Mouse (Mus musculus) G1E (cell line): ENCODE results near the gene Haghl. TPM values are rescaled to one million over a fixed set of nuclear protein-coding genes. Genes with fewer than 3 reads are reported as not detected.
"Not testable (repeated sequence)": the region's sequence is repeated elsewhere in the genome, so short reads cannot be mapped to it uniquely, and the experiment has no call there.

Experiments
- ATAC-seq: 2 replicates; pipeline ENCODE4 v1.8.0; 2016; ENCODE audit warnings: mild to moderate bottlenecking; ENCODE audit not compliant: insufficient number of reproducible peaks, poor library complexity, low FRiP score, severe bottlenecking; ENCODE audit errors: extremely low read depth
- DNase-seq: peaks from one replicate; pipeline ENCODE4 v3.0.0; 2012; ENCODE audit warnings: low spot score
- H3K27me3 ChIP-seq: 2 replicates; pipeline ENCODE4 v1.6.1; 2012; ENCODE audit warnings: mild to moderate bottlenecking, low read length, inconsistent platforms; ENCODE audit not compliant: insufficient read depth
- H3K36me3 ChIP-seq: replicated peaks from 2 replicates; pipeline ENCODE3; 2012; ENCODE audit warnings: mild to moderate bottlenecking, inconsistent platforms
- H3K4me1 ChIP-seq: 2 replicates; pipeline ENCODE4 v1.6.1; 2012; ENCODE audit warnings: low read depth, low read length, inconsistent platforms, mixed read lengths; ENCODE audit not compliant: insufficient read depth
- H3K4me3 ChIP-seq: 2 replicates; pipeline ENCODE4 v1.5.1; 2012; ENCODE audit warnings: low read depth, mild to moderate bottlenecking, inconsistent platforms, low read length, moderate library complexity, mixed read lengths
- H3K9me3 ChIP-seq: replicated peaks from 2 replicates; pipeline ENCODE4 v1.6.1; 2012; ENCODE audit warnings: inconsistent platforms
- CTCF ChIP-seq: IDR thresholded peaks from 2 replicates; pipeline ENCODE4 v1.5.1; 2012; ENCODE audit warnings: low read depth, low read length, inconsistent platforms, mixed read lengths
- GATA1 ChIP-seq: IDR thresholded peaks from 2 replicates; pipeline ENCODE4 v1.6.1; 2012; ENCODE audit warnings: borderline replicate concordance, low read length, inconsistent platforms, mixed read lengths
- GATA2 ChIP-seq: IDR thresholded peaks from 2 replicates; pipeline ENCODE4 v1.6.1; 2012; ENCODE audit warnings: low read depth, low read length, inconsistent platforms, borderline replicate concordance
- POLR2AphosphoS5 ChIP-seq: IDR thresholded peaks from 2 replicates; pipeline ENCODE4 v1.6.1; 2012; ENCODE audit warnings: low read depth, low read length, inconsistent platforms; ENCODE audit not compliant: insufficient replicate concordance
- TAL1 ChIP-seq: conservative IDR thresholded peaks from 2 replicates; pipeline ENCODE4 v1.6.1; 2012; ENCODE audit warnings: low read depth, low read length, inconsistent platforms, mixed read lengths
- polyA plus RNA-seq: library from polyadenylated mRNA; stranded (reverse); fragments of >175 nt; gene quantifications from 2 replicates; pipeline ENCODE4 v1.2.3, GENCODE M21; 2012
- total RNA-seq, 2 experiments: library from RNA; stranded (forward) in 1 of 2; stranded (reverse) in 1 of 2; fragments of 200-1000 nt in 1 of 2; fragments of >200 nt in 1 of 2; fragmentation: Nextera tagmentation in 1 of 2; gene quantifications; 2 replicates each; pipeline ENCODE4 v1.2.3; 2014 to 2017

Gene Haghl
- total and polyA plus RNA-seq, 3 experiments = 11.7 to 17.1 (median 15.5) TPM

- no peak for DNase-seq
- no peak for TF ChIP-seq CTCF
- no peak for TF ChIP-seq GATA2
- TF ChIP-seq POLR2AphosphoS5 = no peak
- no peak for TF ChIP-seq GATA1
- no peak for TF ChIP-seq TAL1
Measured at GRCm38 (mm10) chr17:25808789-25809605, 23.5 kb upstream of the Haghl start, which contains the start of gene Fbxl16. Fbxl16 (plus strand) TSS chr17:25809085.

GRCm38 (mm10) chr17:25808028-25808427 is 22.6 kb upstream of the Haghl start:
- DNase-seq = no peak
- peaks cover 5% of the 10 kb centered on the region; the same call in 1 of the 2 replicates for H3K4me1 ChIP-seq

More at GRCm38 (mm10) chr17:25808789-25809605, 23.5 kb upstream of the Haghl start, which contains the start of gene Fbxl16:
- no peak for ATAC-seq
- 0 out of 2 replicates have a peak, but pooled peaks cover 5% of the 10 kb centered on the region for H3K9me3 ChIP-seq
- no peak within 1 kb of the TSS for H3K4me3 ChIP-seq
- H3K4me1 ChIP-seq = peaks cover 5% of the 10 kb centered on the region; the same call in 1 of the 2 replicates
- no peaks in the 10 kb centered on the region for H3K36me3 ChIP-seq
- peaks cover 46% of the 10 kb centered on the region for H3K27me3 ChIP-seq

GRCm38 (mm10) chr17:25807452-25807851 is 22.0 kb upstream of the Haghl start:
- not testable (repeated sequence) for H3K4me1 ChIP-seq, ATAC-seq, DNase-seq, H3K36me3 ChIP-seq, H3K9me3 ChIP-seq, H3K4me3 ChIP-seq
- peaks cover 46% of the 10 kb centered on the region for H3K27me3 ChIP-seq

More at GRCm38 (mm10) chr17:25808028-25808427, 22.6 kb upstream of the Haghl start:
- TF ChIP-seq GATA1 = no peak
- ATAC-seq = no peak
- H3K36me3 ChIP-seq = no peaks in the 10 kb centered on the region
- peaks cover 46% of the 10 kb centered on the region for H3K27me3 ChIP-seq
- H3K9me3 ChIP-seq = 0 out of 2 replicates have a peak, but pooled peaks cover 5% of the 10 kb centered on the region
- H3K4me3 ChIP-seq = no peak overlapping the region

- 0 out of 2 replicates have a peak, but pooled peaks cover 5% of the 10 kb centered on the region for H3K9me3 ChIP-seq
- ATAC-seq (no peak), DNase-seq (no peak)
- no peak for TF ChIP-seq POLR2AphosphoS5
- TF ChIP-seq TAL1 = no peak
- no peak for TF ChIP-seq CTCF
- no peak for TF ChIP-seq GATA1
- TF ChIP-seq GATA2 = no peak
- H3K27me3 ChIP-seq = peaks cover 38% of the 10 kb centered on the region
- H3K4me3 ChIP-seq = no peak overlapping the region
- no peaks in the 10 kb centered on the region for H3K36me3 ChIP-seq
- H3K4me1 ChIP-seq = peaks cover 5% of the 10 kb centered on the region; the same call in 1 of the 2 replicates
Measured at GRCm38 (mm10) chr17:25806507-25806906, 21.0 kb upstream of the Haghl start.

- ATAC-seq (no peak), DNase-seq (no peak)
- Histone ChIP-seq H3K9me3 (no peaks in the 10 kb centered on the region), H3K4me1 (peaks cover 7% of the 10 kb centered on the region), H3K36me3 (no peaks in the 10 kb centered on the region), H3K27me3 (peaks cover 7% of the 10 kb centered on the region; the same call in 1 of the 2 replicates), H3K4me3 (no peak overlapping the region)
- TF ChIP-seq TAL1 (no peak), CTCF (no peak), GATA2 (no peak), GATA1 (no peak), POLR2AphosphoS5 (no peak)
Measured at GRCm38 (mm10) chr17:25802825-25803517, 17.5 kb upstream of the Haghl start.

GRCm38 (mm10) chr17:25801029-25801428 is 15.6 kb upstream of the Haghl start:
- Histone ChIP-seq H3K4me3 (no peak overlapping the region), H3K9me3 (no peaks in the 10 kb centered on the region), H3K36me3 (peaks cover 1% of the 10 kb centered on the region), H3K4me1 (peaks cover 20% of the 10 kb centered on the region), H3K27me3 (peaks cover 7% of the 10 kb centered on the region; the same call in 1 of the 2 replicates)
- ATAC-seq = peak; percentile 48; the same call in 1 of the 2 replicates
- TF ChIP-seq CTCF (peak; percentile 56), TAL1 (no peak), GATA1 (no peak), POLR2AphosphoS5 (no peak), GATA2 (no peak)
- DNase-seq = peak; percentile 74
